Mouse (Mus musculus) brain, embryonic 14.5 days (tissue): ENCODE measurements around the gene Nedd9. TPM values are rescaled to one million over a fixed set of nuclear protein-coding genes. Genes with fewer than 3 reads are reported as not detected.

Experiments
- DNase-seq: peaks from one replicate; pipeline ENCODE4 v3.0.0-alpha.2; 2011; ENCODE audit warnings: low read depth
- CTCF ChIP-seq: fragments of 200-500 bp; IDR thresholded peaks from 2 replicates; pipeline ENCODE4 v1.5.1; 2012; ENCODE audit warnings: inconsistent platforms, mild to moderate bottlenecking, moderate library complexity, borderline replicate concordance; ENCODE audit not compliant: insufficient read depth, insufficient read length; ENCODE audit errors: extremely low read depth
- POLR2A ChIP-seq: fragments of 200-500 bp; IDR thresholded peaks from 2 replicates; pipeline ENCODE4 v1.6.1; 2012; ENCODE audit warnings: mild to moderate bottlenecking, inconsistent platforms, borderline replicate concordance; ENCODE audit not compliant: poor library complexity, insufficient read depth, insufficient read length, severe bottlenecking; ENCODE audit errors: extremely low read depth
- polyA plus RNA-seq: library from polyadenylated mRNA; depleted of rRNA; stranded (reverse); fragments of >200 nt; gene quantifications from 2 replicates; pipeline ENCODE4 v1.2.3, GENCODE M21; 2012

Gene Nedd9
- polyA plus RNA-seq, 1 experiment = 14.1 TPM

DNA sequence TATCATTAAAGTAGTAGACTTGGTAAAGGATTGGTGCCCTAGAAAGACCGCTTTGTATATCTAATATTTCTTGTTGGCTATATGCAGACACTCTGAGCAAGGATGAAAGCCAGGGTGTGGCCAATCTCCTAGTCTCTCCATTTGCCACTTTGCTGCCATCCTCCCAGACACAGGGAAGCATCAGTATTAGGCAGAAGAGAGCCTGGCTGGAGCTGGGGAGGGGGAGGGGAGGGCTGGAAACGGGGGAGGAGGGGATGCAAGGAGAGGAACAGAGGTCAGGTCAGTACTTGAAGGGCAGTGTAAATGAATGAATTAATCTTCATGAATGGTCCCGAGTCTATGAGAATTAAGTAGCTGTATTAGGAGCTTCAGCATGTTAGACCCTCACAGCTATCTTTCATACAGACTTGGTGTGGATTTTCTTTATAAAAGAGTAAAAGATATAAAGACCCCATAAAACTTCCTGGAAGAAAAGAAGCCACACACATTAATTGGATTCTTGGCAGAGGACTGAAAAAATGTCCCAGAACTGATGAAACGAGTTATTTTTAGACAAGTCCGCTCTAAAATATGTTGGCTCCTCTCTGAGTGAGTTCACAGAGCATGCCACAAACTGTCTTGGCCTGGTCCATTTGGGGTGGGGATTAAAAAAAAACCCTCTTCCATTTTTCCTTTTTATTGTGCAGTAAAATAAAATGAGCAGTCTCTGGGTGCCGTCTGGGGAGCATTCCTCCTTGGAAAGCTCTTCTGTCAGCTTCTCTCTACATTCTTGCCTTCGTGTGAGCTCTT, 23.7 kb upstream of the Nedd9 start:
- TF ChIP-seq CTCF (no peak), POLR2A (no peak)
- DNase-seq = no peak

DNA sequence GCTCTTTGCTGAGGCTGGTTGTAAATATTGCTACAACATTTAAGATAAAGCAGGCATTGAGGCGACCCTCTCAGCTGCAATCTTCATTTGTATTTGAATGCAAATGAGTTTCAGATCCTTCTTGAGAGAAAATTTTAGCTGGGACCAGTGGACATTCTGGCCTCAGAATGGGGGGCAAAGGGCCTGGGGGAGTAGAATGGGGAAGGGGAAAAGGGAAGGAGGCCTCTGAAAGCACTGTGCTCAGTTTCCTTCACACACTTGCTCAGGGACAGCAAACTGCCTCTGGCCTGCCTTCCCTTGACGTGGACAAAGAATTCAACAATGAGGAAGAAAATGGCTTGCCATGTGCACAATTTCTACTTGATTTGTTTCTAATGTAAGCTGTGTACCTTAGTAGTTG, 18.4 kb upstream of the Nedd9 start:
- DNase-seq = no peak

DNA sequence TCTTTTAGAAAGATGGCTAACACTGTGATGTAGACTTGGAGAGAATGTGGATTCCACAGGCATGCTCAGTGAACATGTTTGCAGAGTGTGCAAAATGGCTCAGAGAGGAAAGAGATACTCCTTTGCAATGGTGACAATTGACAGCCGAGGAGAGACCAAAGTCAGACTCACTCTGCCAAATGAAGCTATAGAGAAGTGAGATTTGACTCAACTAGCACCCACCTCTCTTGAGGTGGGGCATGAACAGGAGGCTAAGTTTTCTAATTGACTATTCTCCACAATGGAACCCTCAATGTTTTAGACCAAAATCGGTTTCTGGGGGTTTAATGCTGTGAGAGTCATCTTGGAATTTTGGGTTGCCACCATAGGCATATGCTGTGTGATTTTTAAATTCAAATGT, 17.8 kb upstream of the Nedd9 start:
- TF ChIP-seq POLR2A (no peak), CTCF (no peak)
- DNase-seq = no peak

More for the DNA sequence above, 18.4 kb upstream of the Nedd9 start:
- TF ChIP-seq POLR2A = no peak
- TF ChIP-seq CTCF = no peak

DNA sequence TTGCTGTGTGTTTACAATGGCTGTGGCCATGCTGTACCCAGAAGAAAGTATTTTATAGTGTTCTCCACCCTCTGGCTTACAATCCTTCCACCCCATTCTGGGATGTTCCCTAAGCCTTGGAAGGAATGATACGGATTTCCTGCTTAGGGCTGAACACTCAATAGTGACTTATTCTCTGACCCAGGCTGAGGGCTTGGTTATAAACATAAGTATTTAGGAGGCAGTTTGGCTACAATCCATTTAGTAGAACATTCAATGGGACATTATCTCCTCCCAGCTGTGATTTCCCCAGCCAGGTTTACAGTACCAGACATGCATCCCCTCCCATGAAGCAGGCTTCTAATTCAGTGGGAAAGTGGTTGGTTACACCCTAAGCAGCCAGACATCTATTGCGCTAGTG, 17.3 kb upstream of the Nedd9 start:
- no peak for TF ChIP-seq CTCF
- no peak for TF ChIP-seq POLR2A
- no peak for DNase-seq

DNA sequence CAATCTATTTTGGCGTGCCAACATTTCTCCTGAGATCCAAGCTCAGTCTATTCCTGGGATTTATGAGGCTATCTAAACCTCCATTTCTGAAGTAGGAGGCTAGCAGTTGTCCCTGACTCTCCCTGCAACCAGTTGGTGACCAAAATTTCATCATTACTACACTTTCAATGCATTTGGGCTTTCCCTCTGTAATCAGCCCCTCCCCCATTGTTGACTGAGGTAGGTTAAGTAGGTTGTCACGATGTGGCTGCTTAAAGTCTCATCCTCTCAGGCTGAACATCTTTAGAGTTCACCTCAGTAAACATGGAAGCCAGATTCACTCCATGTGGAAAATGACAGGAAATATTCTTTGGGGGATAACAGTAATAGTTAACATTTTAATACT, 15.7 kb upstream of the Nedd9 start:
- no peak for DNase-seq
- TF ChIP-seq POLR2A (no peak), CTCF (no peak)

DNA sequence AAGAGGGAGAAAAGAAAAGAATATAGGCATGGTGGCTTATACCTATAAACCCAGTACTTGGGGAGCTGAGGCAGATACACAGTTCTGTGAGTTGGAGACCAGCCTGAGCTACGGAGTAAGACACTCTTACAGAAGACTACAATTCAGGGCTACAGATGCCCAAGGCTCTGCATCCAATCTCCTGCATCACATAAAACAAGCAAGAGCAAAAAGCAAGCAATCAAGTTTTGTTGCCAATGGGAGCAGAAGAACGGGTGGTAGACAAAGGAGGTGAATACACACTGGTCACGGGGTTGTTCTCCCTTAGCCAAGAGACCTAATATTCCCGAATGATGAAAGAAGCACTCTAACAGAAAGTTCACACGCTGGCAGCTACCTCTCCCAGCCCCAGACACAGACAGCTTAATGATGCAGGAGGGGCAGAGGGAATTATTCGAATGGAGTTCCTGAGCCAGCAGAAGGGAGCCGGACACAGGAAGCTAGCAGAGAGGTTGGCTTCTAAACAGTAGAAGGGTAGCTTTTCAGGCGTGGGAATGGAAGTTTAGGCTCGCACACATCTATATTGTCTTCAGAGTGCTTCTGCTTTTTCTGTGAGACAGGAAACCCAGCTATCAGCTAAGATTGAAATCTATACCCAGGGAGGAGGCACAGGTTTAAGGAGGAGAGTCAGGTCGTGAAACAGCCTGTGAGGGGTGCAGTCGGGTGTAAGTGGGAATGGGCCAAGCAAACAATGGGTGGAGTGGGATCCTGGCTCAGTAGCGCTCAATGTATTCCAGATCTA, 15.2 kb upstream of the Nedd9 start:
- DNase-seq = peak; percentile 46
- no peak for TF ChIP-seq CTCF

DNA sequence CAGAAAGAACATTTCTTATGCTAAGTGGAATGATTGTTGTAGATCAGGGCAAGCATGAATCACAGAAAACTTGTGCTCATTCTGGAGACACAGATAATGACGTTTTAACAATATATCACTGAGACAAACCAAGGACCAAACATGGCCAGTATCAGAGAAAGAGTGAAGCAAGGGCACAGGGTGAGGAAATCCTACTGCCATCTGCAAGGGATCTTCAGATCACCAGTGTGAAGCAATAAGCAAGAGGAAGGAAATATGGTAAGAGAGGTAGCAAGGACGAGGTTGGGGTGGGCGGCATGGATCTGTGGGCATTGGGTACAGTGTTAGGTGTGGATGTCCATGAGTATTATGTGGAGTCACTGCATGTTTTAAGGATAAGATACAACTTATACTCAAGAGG, 13.6 kb upstream of the Nedd9 start:
- TF ChIP-seq POLR2A (no peak), CTCF (no peak)
- DNase-seq = no peak

DNA sequence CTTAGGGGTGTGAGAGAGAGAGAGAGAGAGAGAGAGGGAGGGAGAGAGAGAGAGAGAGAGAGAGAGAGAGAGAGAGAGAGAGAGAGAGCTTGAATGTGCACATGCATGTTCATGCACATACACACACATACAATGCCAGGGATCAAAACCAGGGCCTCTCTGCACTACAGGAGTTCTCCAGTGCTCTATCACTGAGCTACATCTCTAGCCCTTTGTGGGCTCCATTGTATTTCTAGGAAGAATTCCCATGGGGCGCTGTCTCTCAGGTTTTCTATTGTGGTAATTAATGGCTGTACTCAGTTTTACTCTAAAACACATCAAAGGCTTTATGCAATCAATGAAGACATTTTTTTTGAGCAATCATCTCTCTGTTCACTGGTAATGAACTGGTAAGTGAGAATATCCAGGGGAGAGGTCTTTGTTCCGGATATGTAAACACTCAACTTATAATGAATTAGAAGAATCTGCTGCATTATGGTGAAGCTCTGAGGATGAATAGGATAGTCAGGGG, 11.5 kb upstream of the Nedd9 start:
- TF ChIP-seq POLR2A (no peak), CTCF (no peak)
- DNase-seq = peak; percentile 23

DNA sequence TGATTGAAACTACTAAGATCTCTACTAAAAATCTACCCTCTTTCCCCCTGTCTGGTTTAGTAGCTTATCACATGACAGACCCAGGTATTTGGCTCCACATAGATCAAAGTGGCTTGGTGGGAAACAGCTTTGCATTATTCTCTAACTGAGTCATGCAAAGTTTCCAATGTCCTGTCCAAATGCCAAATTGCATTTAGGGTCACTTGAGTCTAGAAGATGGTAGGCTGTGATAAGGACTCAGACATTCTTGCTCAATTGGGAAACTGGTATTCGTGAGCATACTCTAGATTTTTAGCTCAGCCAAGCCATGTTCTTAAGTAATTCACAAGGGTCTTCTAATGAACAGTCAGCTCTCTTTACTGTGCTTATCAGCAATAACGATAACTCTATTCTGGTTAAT, 7.5 kb upstream of the Nedd9 start:
- DNase-seq = no peak
- no peak for TF ChIP-seq POLR2A
- no peak for TF ChIP-seq CTCF

DNA sequence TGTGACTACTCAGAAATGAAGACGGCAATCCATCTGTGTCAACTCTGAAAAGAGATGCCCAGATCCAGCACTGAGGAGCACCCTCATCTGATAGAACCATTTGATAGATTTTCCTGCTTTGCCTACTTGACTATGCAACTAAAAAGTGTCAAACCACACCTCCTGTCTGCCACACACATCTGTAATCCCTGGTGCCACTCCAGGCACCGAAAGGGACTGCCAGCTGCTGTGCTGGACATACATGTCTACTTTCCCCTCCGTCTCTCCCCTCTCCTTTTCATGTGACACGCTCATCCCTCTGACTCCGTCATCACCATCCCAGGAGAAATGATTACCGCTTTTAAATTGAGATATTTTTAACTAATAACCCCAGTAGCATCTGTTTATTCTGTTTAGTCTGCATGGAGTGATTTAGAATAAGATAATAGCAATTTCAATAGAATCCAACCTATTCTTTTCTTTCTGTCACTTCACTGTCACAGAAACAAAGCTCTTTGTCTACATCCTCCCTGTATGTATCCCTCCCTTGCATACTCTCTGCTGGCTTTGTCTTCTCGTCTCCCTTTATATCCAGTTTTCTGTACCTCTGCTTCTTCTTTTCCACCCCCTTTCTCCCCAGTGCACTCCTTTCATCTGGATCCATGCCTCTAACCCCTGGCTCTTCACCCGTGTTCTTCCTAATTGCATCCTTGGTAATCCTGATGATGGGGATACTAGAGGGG, 5.0 kb upstream of the Nedd9 start:
- TF ChIP-seq CTCF (no peak), POLR2A (no peak)
- DNase-seq = no peak

DNA sequence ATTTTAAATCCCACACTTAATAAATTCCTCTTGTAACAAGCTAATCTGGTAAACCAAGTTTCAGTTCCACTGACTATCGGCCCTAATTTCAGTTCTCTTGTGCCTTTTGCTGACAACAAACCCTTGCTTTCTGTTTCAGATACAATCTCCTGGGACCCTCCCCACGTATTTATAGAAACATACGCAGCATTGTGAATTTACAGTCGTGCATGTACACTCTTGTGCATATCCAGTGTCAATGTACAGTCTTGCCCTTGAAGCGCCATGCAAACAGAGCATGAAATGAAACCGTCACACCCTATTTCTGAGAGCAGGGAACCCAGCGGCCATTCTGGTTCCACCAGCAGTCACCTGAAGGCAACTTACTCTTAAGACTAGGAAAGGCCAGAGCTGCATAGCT, 4.4 kb upstream of the Nedd9 start:
- no peak for DNase-seq
- no peak for TF ChIP-seq CTCF
- TF ChIP-seq POLR2A = no peak
